Mouse (Mus musculus) layer of hippocampus, adult 8-10 months (tissue): ENCODE measurements around the gene Fxyd4. TPM values are rescaled to one million over a fixed set of nuclear protein-coding genes. Genes with fewer than 3 reads are reported as not detected.

Experiments
- DNase-seq, 2 experiments: peaks; one replicate each; pipeline ENCODE4 v3.0.0; 2022; ENCODE audit warnings: low spot score in 2 of 2
- microRNA-seq, 2 experiments: library from miRNA; unstranded; fragments of <30 nt; microRNA quantifications; one replicate each; pipeline ENCODE4 v1.2.0; 2022
- total RNA-seq, 4 experiments: library from RNA; stranded (reverse); gene quantifications; 2 replicates each; pipeline ENCODE4 v1.2.4; 2022

The Fxyd4 gene
- total RNA-seq, 4 experiments from 2014 or later = not detected

DNA sequence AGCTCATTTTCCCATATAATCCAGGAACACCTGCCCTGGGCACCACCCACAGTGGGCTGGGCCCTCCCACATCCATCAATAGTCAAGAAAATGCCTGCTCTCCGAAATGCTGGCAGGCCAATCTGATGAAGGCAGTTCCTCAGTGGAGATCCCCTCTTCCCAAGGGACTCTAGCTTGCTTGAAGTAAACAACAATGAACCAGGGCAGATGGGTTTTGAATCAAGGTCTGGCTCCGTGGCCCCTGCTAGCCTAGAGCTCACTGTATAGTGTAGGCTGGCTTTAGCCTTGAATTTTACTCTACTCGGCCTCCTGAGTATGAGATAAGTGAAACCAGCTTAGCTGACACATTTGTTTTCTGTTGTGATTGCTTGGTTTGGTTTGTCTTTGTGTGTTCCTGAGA is 45.1 kb downstream of the Fxyd4 start:
- no peak for DNase-seq

DNA sequence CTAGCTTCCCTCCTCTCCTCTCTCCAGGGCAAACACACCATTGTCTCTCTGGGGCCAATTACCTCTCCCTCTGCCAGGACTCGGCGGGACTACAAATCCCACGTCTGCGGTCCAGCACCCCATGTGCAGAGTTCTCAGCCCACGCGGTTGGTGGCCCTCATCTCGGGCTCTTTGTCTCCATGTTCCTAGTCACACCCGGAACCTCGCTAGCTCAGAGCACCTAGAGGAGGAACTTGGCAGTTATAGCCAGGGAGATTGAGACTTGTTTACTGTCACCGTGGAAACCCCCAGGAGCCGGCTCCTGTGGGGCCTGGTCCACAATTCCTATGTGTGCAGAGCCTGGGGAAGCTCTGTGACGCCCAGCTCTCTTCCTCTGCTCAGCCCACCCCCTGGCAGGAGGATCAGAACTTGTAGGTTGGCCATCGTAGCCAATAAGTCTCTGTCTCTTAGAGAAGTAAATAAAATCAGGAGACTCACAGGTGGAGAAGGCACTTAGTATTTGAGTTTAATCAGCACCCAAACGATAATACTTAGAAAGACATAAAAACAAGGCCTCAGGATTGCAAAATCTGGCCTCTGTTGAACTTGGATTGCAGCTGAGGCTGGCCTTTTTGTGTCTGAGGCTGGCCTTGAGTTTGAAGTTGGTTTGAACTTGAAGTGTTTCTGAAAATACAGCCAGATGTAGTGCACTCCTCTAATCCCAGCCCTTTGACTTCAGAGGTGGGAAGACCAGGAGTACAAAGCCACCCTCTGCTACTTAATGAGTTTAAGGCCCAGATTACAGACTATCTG is 45.9 kb downstream of the Fxyd4 start:
- DNase-seq = no peak

DNA sequence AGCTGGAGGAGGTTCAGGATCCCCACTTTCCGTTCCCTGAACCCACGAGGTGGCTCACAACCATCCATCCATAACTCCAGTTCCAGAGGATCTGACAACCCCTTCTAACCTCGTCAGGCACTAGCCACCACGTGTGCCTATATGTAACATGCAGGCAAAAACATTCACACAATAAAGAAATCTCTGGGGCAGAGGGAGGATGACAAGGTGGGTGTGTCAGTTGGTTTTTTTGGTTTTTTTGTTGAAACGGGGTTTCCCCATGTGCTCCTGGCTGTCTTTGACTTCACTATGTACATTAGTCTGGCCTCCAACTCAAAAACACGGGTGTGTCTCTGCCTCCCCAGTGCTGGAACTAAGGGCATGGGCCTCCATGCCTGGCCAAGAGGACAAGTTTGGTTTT is 47.2 kb downstream of the Fxyd4 start:
- no peak for DNase-seq

DNA sequence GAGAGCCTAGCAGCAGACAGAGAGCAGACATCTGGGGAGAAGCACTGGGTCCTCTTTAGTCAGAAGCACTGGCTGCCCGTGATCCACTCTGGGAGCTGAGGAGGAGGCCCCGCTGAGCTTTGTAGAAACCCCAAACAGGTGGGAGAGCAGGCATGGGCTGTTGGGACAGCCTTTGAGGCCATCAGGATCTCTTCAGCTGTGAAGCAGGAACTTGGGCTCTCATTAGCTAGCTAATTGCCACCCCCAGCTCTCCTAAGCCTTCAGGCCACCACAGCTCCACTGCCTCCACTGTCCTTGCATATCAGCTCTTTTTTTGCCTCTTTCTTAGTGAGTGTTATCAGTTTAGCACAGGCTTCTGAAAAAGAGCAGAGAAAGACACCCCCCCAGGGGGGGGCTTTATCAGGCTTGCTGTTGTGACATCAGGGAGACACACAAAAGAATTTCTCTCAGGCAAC is 48.8 kb downstream of the Fxyd4 start:
- no peak for DNase-seq

DNA sequence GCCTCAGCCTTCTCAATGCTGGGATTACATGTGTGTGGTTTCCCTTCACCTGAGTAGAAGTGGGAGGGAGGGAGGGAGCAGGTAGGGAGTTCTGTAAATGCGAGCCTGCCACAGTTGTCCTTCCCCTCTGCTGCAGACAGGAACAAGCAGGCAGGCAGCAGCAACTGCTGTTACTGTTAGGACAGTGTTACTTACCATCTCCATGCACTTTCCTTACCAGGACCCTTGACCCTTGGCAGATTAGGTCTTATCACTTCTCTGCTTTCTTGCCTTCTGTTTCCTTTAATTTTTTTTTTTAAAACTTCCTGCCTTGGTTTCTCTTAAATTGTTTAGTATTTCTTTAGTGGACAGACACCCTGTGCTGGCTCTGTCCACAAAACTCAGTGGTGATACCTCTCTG is 49.5 kb downstream of the Fxyd4 start:
- DNase-seq = no peak

DNA sequence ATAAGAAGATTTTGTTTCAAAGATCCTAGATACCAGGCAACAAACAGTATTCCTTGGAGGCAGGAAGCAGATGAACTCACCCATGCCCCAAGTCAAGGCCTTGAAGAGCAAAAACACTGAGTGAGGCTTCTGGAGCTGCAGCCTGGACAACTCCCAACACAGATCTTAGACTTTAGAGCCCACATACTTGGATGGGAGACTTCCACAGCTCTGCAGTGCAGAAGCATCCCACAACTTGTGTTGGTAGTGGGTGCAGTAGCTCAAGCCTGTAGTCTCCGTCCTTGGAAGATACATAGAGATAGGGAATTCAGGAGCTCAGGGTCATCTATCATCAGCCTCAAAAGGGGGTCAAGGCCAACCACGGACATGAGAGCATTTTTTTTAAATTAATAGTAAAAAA is 51.5 kb downstream of the Fxyd4 start:
- DNase-seq = no peak

Small RNA genes within 50 kb of the gene (microRNA-seq; reads per million reads assigned to microRNA genes)
- gene Gm25535 = 0 reads per million in 2 experiments

Other genes with a start within 250 kb of the Fxyd4 start
- 10 to 100 TPM; 48.0 to 51.4 (median 50.4) TPM for gene Zfp637, start 96.5 kb downstream of the Fxyd4 start, total RNA-seq
- 10 to 100 TPM; 32.3 to 45.5 (median 38.4) TPM for gene Zfp239, start 75.6 kb downstream of the Fxyd4 start, total RNA-seq
- 100 to 1,000 TPM; 119 to 160 (median 148) TPM for gene Hnrnpf, start 37.4 kb downstream of the Fxyd4 start, total RNA-seq
- gene Rasgef1a, start 73.7 kb upstream of the Fxyd4 start, total RNA-seq = 100 to 1,000 TPM; 183 to 212 (median 202) TPM
- 10 to 100 TPM; 10.4 to 13.6 (median 12.2) TPM for gene Csgalnact2, start 201.4 kb upstream of the Fxyd4 start, total RNA-seq